Mouse (Mus musculus): Measurements from ENCODE around the gene Uqcrfs1.
A peak's percentile ranks its signal among the peaks of the same experiment; 100 is the strongest.

DNA sequence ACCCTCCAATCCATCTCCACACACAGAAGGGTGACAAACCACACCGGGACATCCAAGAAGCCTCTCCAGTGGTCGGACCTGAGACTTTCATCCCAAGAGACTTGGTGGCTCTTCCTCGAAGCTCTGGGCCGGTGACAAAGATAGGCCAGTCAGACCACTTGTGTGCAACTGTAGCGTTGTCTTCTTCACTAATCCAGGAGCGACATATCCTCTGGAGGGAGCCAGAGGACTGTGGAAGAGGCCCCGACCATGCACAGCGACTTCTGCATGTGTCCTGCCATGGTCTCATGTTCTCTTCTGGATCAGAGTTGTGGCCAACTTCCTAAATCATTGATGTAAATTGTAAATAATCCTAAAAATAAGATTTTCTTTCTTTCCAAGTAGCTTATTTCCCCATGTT is 21.6 kb upstream of the Uqcrfs1 start:
- peak; percentile 80 for TF ChIP-seq CTCF (IDR thresholded peaks at IDR 0.05; ENCODE audit: low read depth)
- TF ChIP-seq EP300 (IDR thresholded peaks at IDR 0.05; ENCODE audit: low read depth) = no peak
